Mouse (Mus musculus) CH12.LX (cell line): Measurements from ENCODE around the gene Fhdc1. TPM values are rescaled to one million over a fixed set of nuclear protein-coding genes. Genes with fewer than 3 reads are reported as not detected.

Experiments used
- DNase-seq: peaks from one replicate; pipeline ENCODE4 v3.0.0-alpha.2; 2013; ENCODE audit errors: extremely low read depth
- H3K27ac ChIP-seq: 2 replicates; pipeline ENCODE4 v1.5.1; 2012; ENCODE audit warnings: low read depth, mild to moderate bottlenecking, control low read depth, moderate library complexity; ENCODE audit not compliant: insufficient read depth
- H3K27me3 ChIP-seq: replicated peaks from 2 replicates; pipeline ENCODE3; 2012; ENCODE audit warnings: inconsistent platforms
- H3K36me3 ChIP-seq, 2 experiments: replicated peaks in 1 of 2; 2 replicates each; pipeline versions ENCODE3 to v1.6.1; 2012; ENCODE audit warnings: inconsistent platforms in 1 of 2, low read length in 1 of 2, mild to moderate bottlenecking in 1 of 2, mixed read lengths in 1 of 2, moderate library complexity in 1 of 2; ENCODE audit not compliant: control insufficient read depth in 1 of 2, insufficient read depth in 1 of 2
- H3K4me1 ChIP-seq, 2 experiments: 2 replicates each; pipeline ENCODE4 v1.6.1; 2012; ENCODE audit warnings: inconsistent platforms in 1 of 2, moderate library complexity in 1 of 2; ENCODE audit not compliant: insufficient read depth in 2 of 2, control insufficient read depth in 1 of 2
- H3K4me2 ChIP-seq: 2 replicates; pipeline ENCODE4 v1.6.1; 2012; ENCODE audit warnings: low read depth, mild to moderate bottlenecking, control low read depth; ENCODE audit not compliant: poor library complexity, insufficient read depth, severe bottlenecking
- H3K4me3 ChIP-seq, 3 experiments: fragments of 150-350 bp in 1 of 3; sonication (generic) in 1 of 3; replicated peaks in 1 of 3; 2 replicates each; pipeline versions ENCODE3 to v1.5.1; 2011 to 2012; ENCODE audit warnings: low read depth in 2 of 3, low read length in 2 of 3, mild to moderate bottlenecking in 2 of 3, moderate library complexity in 2 of 3, control low read depth in 1 of 3, improper control_type of control experiment in 1 of 3, inconsistent platforms in 1 of 3, mixed read lengths in 1 of 3; ENCODE audit not compliant: poor library complexity in 1 of 3
- H3K79me2 ChIP-seq: replicated peaks from 2 replicates; pipeline ENCODE4 v1.6.1; 2012; ENCODE audit warnings: mild to moderate bottlenecking, moderate library complexity; ENCODE audit not compliant: control insufficient read depth, poor library complexity, insufficient read depth, severe bottlenecking; ENCODE audit errors: extremely low read depth
- H3K9ac ChIP-seq: 2 replicates; pipeline ENCODE4 v1.6.1; 2012; ENCODE audit warnings: low read depth, mild to moderate bottlenecking, control low read depth, moderate library complexity; ENCODE audit not compliant: insufficient read depth
- H3K9me3 ChIP-seq: replicated peaks from 2 replicates; pipeline ENCODE3; 2012; ENCODE audit warnings: low read length, inconsistent platforms, mixed read lengths
- CHD1 ChIP-seq: IDR thresholded peaks from 2 replicates; pipeline ENCODE4 v1.6.1; 2012; ENCODE audit warnings: low read depth, low read length, improper control_type of control experiment, inconsistent platforms
- CHD2 ChIP-seq: IDR thresholded peaks from 2 replicates; pipeline ENCODE4 v1.6.1; 2011; ENCODE audit warnings: low read length, improper control_type of control experiment
- E2F4 ChIP-seq: IDR thresholded peaks from 2 replicates; pipeline ENCODE4 v1.6.1; 2011; ENCODE audit warnings: low read depth, low read length, improper control_type of control experiment; ENCODE audit not compliant: insufficient replicate concordance
- EP300 ChIP-seq: IDR thresholded peaks from 2 replicates; pipeline ENCODE4 v1.6.1; 2011; ENCODE audit warnings: low read length, improper control_type of control experiment
- ETS1 ChIP-seq: conservative IDR thresholded peaks from 2 replicates; pipeline ENCODE4 v1.6.1; 2012; ENCODE audit warnings: low read depth, mild to moderate bottlenecking, inconsistent platforms, low read length, improper control_type of control experiment, moderate library complexity
- GABPA ChIP-seq: IDR thresholded peaks from 2 replicates; pipeline ENCODE4 v1.6.1; 2012; ENCODE audit warnings: low read depth, low read length, improper control_type of control experiment, inconsistent platforms; ENCODE audit not compliant: insufficient replicate concordance
- JUN ChIP-seq: IDR thresholded peaks from 2 replicates; pipeline ENCODE4 v1.6.1; 2011; ENCODE audit warnings: low read depth, mild to moderate bottlenecking, low read length, improper control_type of control experiment, moderate library complexity; ENCODE audit not compliant: insufficient read depth
- KAT2A ChIP-seq: IDR thresholded peaks from 2 replicates; pipeline ENCODE4 v1.6.1; 2012; ENCODE audit warnings: low read length, improper control_type of control experiment, inconsistent platforms; ENCODE audit not compliant: insufficient replicate concordance
- MYC ChIP-seq: IDR thresholded peaks from 2 replicates; pipeline ENCODE4 v1.6.1; 2011; ENCODE audit warnings: low read depth, mild to moderate bottlenecking, improper control_type of control experiment, low read length
- NELFE ChIP-seq: IDR thresholded peaks from 2 replicates; pipeline ENCODE4 v1.6.1; 2011; ENCODE audit warnings: low read depth, low read length, improper control_type of control experiment
- NRF1 ChIP-seq: IDR thresholded peaks from 2 replicates; pipeline ENCODE4 v1.6.1; 2014; ENCODE audit warnings: low read depth, mild to moderate bottlenecking, inconsistent platforms, low read length, improper control_type of control experiment, moderate library complexity
- POLR2A ChIP-seq: IDR thresholded peaks from 2 replicates; pipeline ENCODE4 v1.6.1; 2011; ENCODE audit warnings: low read depth, mild to moderate bottlenecking, improper control_type of control experiment, low read length
- POLR2AphosphoS2 ChIP-seq: IDR thresholded peaks from 2 replicates; pipeline ENCODE4 v1.6.1; 2011; ENCODE audit warnings: low read depth, low read length, improper control_type of control experiment
- RAD21 ChIP-seq: IDR thresholded peaks from 2 replicates; pipeline ENCODE4 v1.6.1; 2011; ENCODE audit warnings: low read depth, mild to moderate bottlenecking, low read length, improper control_type of control experiment, moderate library complexity
- SIN3A ChIP-seq: IDR thresholded peaks from 2 replicates; pipeline ENCODE4 v1.6.1; 2012; ENCODE audit warnings: low read length, improper control_type of control experiment, inconsistent platforms
- SMC3 ChIP-seq: IDR thresholded peaks from 2 replicates; pipeline ENCODE4 v1.6.1; 2011; ENCODE audit warnings: low read depth, low read length, improper control_type of control experiment
- TBP ChIP-seq: conservative IDR thresholded peaks from 2 replicates; pipeline ENCODE4 v1.6.1; 2011; ENCODE audit warnings: low read depth, low read length, improper control_type of control experiment
- TCF12 ChIP-seq: IDR thresholded peaks from 2 replicates; pipeline ENCODE4 v1.6.1; 2014; ENCODE audit warnings: low read depth, mild to moderate bottlenecking, inconsistent platforms, low read length, improper control_type of control experiment
- UBTF ChIP-seq: IDR thresholded peaks from 2 replicates; pipeline ENCODE4 v1.6.1; 2012; ENCODE audit warnings: low read depth, mild to moderate bottlenecking, inconsistent platforms, low read length, improper control_type of control experiment, moderate library complexity
- USF1 ChIP-seq: IDR thresholded peaks from 2 replicates; pipeline ENCODE4 v1.6.1; 2014; ENCODE audit warnings: low read depth, mild to moderate bottlenecking, inconsistent platforms, low read length, improper control_type of control experiment
- USF2 ChIP-seq: conservative IDR thresholded peaks from 2 replicates; pipeline ENCODE4 v1.6.1; 2011; ENCODE audit warnings: low read depth, low read length, improper control_type of control experiment
- ZC3H11A ChIP-seq: IDR thresholded peaks from 2 replicates; pipeline ENCODE4 v1.6.1; 2012; ENCODE audit warnings: low read depth, mild to moderate bottlenecking, inconsistent platforms, low read length, improper control_type of control experiment
- ZKSCAN1 ChIP-seq: IDR thresholded peaks from 2 replicates; pipeline ENCODE4 v1.6.1; 2012; ENCODE audit warnings: low read depth, inconsistent platforms, low read length, improper control_type of control experiment, borderline replicate concordance
- ZMIZ1 ChIP-seq: IDR thresholded peaks from 2 replicates; pipeline ENCODE4 v1.6.1; 2012; ENCODE audit warnings: low read depth, mild to moderate bottlenecking, inconsistent platforms, low read length, improper control_type of control experiment
- ZNF384 ChIP-seq: IDR thresholded peaks from 2 replicates; pipeline ENCODE4 v1.6.1; 2012; ENCODE audit warnings: low read depth, low read length, improper control_type of control experiment, inconsistent platforms
- dilution Hi-C: fragments of 300-500 bp; cut with MboI; formaldehyde crosslinking; loops from 2 replicates; pipeline ENCODE4 v1.14.3; 2020; ENCODE audit warnings: low sequenced_read_pairs; ENCODE audit not compliant: extremely low pct_unique_long_range_greater_than_20kb, extremely low pct_ligation_motif_present
- in situ Hi-C: fragments of 300-500 bp; cut with MboI; formaldehyde crosslinking; loops from 3 replicates; pipeline ENCODE4 v1.14.3; 2019; ENCODE audit warnings: low sequenced_read_pairs, low pct_ligation_motif_present, low pct_unique_long_range_greater_than_20kb, mixed read lengths
- polyA plus RNA-seq: library from polyadenylated mRNA; unstranded; fragments of >175 nt; gene quantifications from 2 replicates; pipeline ENCODE4 v1.2.1, GENCODE M21; 2012; ENCODE audit warnings: low read depth; ENCODE audit not compliant: insufficient read length
- total RNA-seq, 2 experiments: library from RNA; depleted of rRNA; stranded (reverse); fragments of 300-350 nt in 1 of 2; fragments of >200 nt in 1 of 2; gene quantifications; 2 replicates each; pipeline ENCODE4 v1.2.3; 2012 to 2014

Gene Fhdc1
- total and polyA plus RNA-seq, 3 experiments, result 0.08 TPM; not detected in 2

GRCm38 (mm10) chr3:84445838-84446237, 34.4 kb downstream of the Fhdc1 start:
- Histone ChIP-seq H3K27me3 (no peaks in the 10 kb centered on the region), H3K4me1 (no peaks in the 10 kb centered on the region), H3K9me3 (no peaks in the 10 kb centered on the region), H3K36me3 (no peaks in the 10 kb centered on the region), H3K9ac (no peak overlapping the region), H3K27ac (no peak overlapping the region), H3K4me3 (no peak overlapping the region), H3K79me2 (no peaks in the 10 kb centered on the region), H3K4me2 (no peak overlapping the region)
- in situ Hi-C loops, result no loop called here
- no peak for TF ChIP-seq ETS1
- TF ChIP-seq TCF12, result no peak
- no peak for TF ChIP-seq SMC3
- no peak for TF ChIP-seq TBP
- TF ChIP-seq USF2, result no peak
- no peak for TF ChIP-seq SIN3A
- TF ChIP-seq GABPA, result no peak
- no peak for TF ChIP-seq POLR2AphosphoS2
- no peak for TF ChIP-seq USF1
- no peak for TF ChIP-seq RAD21
- TF ChIP-seq UBTF, result no peak
- no peak for TF ChIP-seq E2F4
- no peak for TF ChIP-seq NRF1
- no peak for TF ChIP-seq MYC
- DNase-seq, result no peak
- dilution Hi-C loops, result no loop called here

GRCm38 (mm10) chr3:84442890-84443289, 37.3 kb downstream of the Fhdc1 start:
- peaks cover 0 to 9% of the 10 kb centered on the region in 2 experiments; a peak in 2 of 4 replicates for H3K4me1 ChIP-seq
- no peaks in the 10 kb centered on the region for H3K9me3 ChIP-seq
- H3K36me3 ChIP-seq, result no peaks in the 10 kb centered on the region
- TF ChIP-seq GABPA, result no peak
- TF ChIP-seq POLR2A, result no peak
- TF ChIP-seq ZNF384, result no peak
- TF ChIP-seq UBTF, result no peak
- TF ChIP-seq POLR2AphosphoS2, result no peak
- TF ChIP-seq CHD1, result no peak
- no peak for TF ChIP-seq EP300
- no peak for TF ChIP-seq TCF12
- no peak for TF ChIP-seq NELFE
- TF ChIP-seq ZC3H11A, result no peak
- TF ChIP-seq KAT2A, result no peak
- TF ChIP-seq ZMIZ1, result no peak
- no peak for TF ChIP-seq CHD2
- TF ChIP-seq JUN, result no peak
- TF ChIP-seq USF1, result no peak
- TF ChIP-seq E2F4, result no peak
- no peak for TF ChIP-seq ZKSCAN1
- no peak for DNase-seq
- H3K79me2 ChIP-seq, result no peaks in the 10 kb centered on the region
- no peaks in the 10 kb centered on the region for H3K27me3 ChIP-seq
- H3K4me2 ChIP-seq, result no peak overlapping the region
- H3K4me3 ChIP-seq, result no peak overlapping the region
- in situ Hi-C loops, result no loop called here
- no peak overlapping the region for H3K27ac ChIP-seq
- dilution Hi-C loops, result no loop called here
- no peak overlapping the region for H3K9ac ChIP-seq
